Mouse (Mus musculus): ENCODE measurements at regions not wholly inside any gene's neighbourhood (a gene's known extent, or its start where the extent isn't known, plus 50 kb on each side); places are given as distances from the start of the nearest gene placed in this dataset.

DNA sequence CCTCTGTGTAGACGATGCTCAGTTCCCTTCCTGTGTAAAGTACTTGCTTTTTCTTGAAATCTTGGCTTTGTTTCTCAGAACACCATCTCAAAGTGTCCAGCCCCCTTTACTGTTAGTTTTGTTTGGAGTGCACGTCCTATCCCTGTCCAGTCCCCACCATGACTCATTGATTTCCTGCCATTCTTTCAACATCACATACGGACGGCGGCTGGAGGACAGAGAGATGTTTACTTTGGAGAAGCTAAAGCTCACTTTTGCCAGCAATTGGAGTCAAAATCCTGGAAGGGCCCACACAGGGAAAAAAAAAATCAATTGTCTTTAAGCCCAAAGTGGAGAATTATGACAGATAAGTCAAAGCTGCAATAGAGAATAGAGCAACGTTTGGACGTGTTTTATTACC lies 51.8 kb downstream of the Gm5426 start:
- DNase-seq (ENCODE audit: low read depth) = peak; percentile 31
- TF ChIP-seq POLR2A (IDR thresholded peaks at IDR 0.05; ENCODE audit: borderline replicate concordance, extremely low read depth, insufficient read depth, insufficient read length, poor library complexity, severe bottlenecking) (no peak), CTCF (IDR thresholded peaks at IDR 0.05; ENCODE audit: borderline replicate concordance, extremely low read depth, insufficient read depth, insufficient read length) (no peak)

DNA sequence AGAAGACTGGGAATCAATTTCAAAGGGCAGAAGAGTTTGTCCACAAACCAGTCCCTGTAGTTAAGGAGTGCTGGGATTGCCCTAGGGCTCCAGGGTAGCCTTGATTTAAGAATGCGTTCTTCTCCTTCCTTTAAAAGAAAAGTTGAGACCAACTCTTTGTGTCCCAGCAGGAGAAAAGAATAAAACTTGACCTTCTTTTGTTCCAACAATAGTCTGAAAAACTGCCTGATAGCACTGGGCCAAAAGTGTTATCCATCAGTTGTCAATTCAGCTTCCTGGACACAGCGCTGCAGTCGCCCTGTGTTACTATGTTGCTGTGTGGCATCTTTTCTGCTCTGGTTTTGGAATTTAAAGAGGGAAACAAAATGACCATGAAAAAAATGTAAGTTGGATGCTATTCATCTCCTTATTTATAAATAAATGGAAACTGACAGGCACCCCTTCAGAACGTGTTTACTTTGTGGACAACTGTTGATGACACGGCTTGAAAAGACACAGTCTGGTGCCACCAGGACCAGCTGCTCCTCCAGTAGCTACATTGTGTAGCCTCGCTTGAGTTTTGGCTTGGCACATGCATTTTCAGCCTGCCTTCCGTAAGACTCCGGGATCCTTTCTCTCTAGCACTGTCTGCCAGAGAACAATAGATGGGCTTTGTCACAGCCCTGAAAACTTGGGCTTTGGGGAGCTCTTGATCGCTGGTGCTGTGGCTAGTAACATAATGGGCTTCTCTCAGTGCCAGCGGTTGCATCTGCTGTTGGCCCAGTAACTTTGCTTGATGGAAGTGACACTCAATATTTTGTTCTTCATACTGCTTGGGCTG lies 54.0 kb downstream of the Gm5426 start:
- DNase-seq (ENCODE audit: low read depth) = peak; percentile 74
- TF ChIP-seq CTCF (IDR thresholded peaks at IDR 0.05; ENCODE audit: borderline replicate concordance, extremely low read depth, insufficient read depth, insufficient read length) (no peak), POLR2A (IDR thresholded peaks at IDR 0.05; ENCODE audit: borderline replicate concordance, extremely low read depth, insufficient read depth, insufficient read length, poor library complexity, severe bottlenecking) (no peak)

DNA sequence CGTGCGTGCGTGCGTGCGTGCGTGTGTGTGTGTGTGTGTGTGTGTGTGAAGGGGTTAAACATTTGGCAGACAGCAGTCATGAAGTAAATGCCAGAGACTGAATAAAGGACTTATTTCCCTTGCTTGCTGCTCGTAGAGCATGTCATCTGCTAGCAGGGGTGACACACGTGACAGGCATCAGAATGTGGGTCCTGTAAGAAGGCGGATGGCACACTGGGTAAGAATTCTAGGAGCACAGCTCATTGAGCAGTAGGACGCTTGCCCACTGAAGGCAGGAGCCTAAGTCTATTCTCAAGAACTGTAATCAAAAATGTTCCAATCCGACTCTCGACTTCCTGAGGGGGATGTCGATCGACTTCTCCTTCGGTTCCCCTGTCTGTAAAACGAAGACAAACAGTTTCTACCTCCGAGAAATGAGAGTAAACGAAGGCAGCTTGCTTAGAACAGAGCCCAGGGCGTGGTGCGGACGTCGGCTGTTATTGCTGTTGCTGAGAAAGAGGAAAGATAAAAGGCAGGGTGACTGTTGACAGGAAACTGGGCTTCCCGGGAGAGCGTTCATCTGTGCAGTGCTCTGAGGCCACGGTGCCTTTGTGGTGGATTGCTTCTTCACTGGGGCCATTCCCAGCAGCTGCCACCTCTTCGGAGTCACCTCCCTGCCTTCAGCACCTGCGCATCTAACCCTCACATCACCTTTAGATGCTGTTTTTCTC lies 64.7 kb downstream of the Gm5426 start:
- peak; percentile 28 for DNase-seq (ENCODE audit: low read depth)
- no peak for TF ChIP-seq CTCF (IDR thresholded peaks at IDR 0.05; ENCODE audit: borderline replicate concordance, extremely low read depth, insufficient read depth, insufficient read length)
- no peak for TF ChIP-seq POLR2A (IDR thresholded peaks at IDR 0.05; ENCODE audit: borderline replicate concordance, extremely low read depth, insufficient read depth, insufficient read length, poor library complexity, severe bottlenecking)

DNA sequence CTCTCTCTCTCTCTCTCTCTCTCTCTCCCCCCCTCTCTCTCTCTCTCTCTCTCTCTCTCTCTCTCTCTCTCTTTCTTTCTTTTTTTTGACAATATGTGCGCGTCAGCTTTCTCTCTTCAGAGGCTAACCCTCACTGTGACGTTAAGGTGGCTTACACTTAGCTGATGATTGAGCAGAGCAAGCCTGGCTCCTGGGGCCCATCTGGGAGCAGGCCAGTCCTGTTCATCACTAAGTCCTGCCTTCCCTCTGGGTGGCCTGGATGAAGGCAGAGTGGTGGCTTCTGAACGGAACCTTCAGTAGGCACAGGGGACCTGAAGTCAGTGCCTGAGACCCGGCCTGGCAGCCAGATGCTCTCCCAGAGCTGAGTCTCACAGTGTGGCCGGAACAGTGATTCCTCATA lies 65.5 kb downstream of the Gm5426 start:
- no peak for DNase-seq (ENCODE audit: low read depth)
- no peak for TF ChIP-seq POLR2A (IDR thresholded peaks at IDR 0.05; ENCODE audit: borderline replicate concordance, extremely low read depth, insufficient read depth, insufficient read length, poor library complexity, severe bottlenecking)
- no peak for TF ChIP-seq CTCF (IDR thresholded peaks at IDR 0.05; ENCODE audit: borderline replicate concordance, extremely low read depth, insufficient read depth, insufficient read length)

DNA sequence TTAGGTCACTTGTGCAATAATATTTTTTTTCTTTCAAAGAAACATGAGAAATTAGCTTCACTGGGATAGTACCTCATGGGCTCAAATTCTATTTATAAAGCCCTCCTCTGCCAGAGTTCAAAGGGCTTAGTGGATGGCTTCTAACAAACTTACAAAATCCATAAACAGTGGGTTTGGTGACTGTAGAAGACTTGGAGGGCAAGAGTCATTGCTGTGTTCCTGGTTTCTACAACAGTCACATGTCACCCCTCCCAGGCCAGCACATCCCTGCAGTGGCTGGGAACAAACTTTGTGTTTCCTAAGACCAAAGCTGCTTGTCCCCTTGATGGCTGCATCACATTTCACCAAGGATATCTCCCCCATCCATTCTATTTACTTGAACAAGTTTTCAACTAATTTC lies 66.5 kb downstream of the Gm5426 start:
- no peak for TF ChIP-seq CTCF (IDR thresholded peaks at IDR 0.05; ENCODE audit: borderline replicate concordance, extremely low read depth, insufficient read depth, insufficient read length)
- no peak for DNase-seq (ENCODE audit: low read depth)

DNA sequence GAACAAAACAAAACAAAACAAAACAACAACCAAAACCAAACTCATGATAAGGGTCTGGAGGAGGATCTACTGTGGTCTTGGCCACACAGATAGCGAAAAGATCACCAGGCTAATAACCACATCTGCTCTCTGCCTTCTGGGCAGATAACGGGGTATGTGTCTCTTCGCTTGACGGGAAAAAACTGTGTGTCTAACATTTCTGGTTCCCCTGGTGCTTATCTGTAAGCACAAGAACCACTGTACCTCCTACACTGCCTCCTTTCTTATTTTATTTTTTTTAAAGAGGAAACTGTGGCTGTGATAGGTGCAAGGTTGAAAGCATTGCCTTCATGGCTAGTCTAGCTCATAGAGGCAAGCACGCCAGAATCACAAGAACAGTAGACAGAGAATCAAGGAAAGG lies 67.8 kb downstream of the Gm5426 start:
- DNase-seq (ENCODE audit: low read depth) = no peak
- TF ChIP-seq CTCF (IDR thresholded peaks at IDR 0.05; ENCODE audit: borderline replicate concordance, extremely low read depth, insufficient read depth, insufficient read length) = no peak
- TF ChIP-seq POLR2A (IDR thresholded peaks at IDR 0.05; ENCODE audit: borderline replicate concordance, extremely low read depth, insufficient read depth, insufficient read length, poor library complexity, severe bottlenecking) = no peak

DNA sequence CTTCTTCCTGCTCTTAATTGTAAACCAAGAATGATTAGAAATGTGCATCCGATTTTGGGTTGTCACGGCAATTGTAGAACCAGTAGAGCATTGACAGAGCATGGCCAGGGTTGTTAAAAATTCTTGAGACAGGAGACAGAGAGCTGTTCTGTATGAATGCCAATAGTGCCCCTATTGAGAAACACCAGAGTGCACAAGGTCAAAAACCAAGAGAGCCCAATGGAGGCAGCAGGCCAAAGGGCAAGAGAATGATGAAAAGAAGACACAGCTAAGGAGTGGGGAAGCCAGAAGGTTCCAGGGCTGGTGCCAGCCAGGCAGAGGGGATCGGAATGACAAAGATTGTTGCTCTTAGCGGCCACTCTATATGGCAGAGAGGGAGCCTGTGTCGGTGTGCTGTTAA lies 72.8 kb downstream of the Gm5426 start:
- TF ChIP-seq CTCF (IDR thresholded peaks at IDR 0.05; ENCODE audit: borderline replicate concordance, extremely low read depth, insufficient read depth, insufficient read length) (no peak), POLR2A (IDR thresholded peaks at IDR 0.05; ENCODE audit: borderline replicate concordance, extremely low read depth, insufficient read depth, insufficient read length, poor library complexity, severe bottlenecking) (no peak)

DNA sequence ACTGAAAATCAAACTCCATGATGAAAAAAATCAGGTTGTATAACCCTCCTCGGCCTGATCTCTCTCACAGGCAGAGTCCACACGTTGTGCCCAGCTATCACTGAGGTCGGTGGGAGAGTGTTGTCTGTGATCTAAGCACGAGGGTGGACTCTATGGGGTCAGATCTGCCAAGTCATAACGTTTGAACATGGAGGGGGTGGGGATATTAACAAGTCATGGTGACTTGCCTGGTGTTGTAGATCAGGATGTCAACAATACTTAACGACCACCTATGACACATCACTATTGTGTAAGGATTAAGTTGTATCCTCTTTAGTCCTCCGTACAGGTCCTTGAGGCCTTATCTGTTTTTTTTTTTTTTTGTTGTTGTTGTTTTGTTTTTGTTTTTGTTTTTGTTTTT lies 74.8 kb downstream of the Gm5426 start:
- TF ChIP-seq CTCF (IDR thresholded peaks at IDR 0.05; ENCODE audit: borderline replicate concordance, extremely low read depth, insufficient read depth, insufficient read length) (no peak), POLR2A (IDR thresholded peaks at IDR 0.05; ENCODE audit: borderline replicate concordance, extremely low read depth, insufficient read depth, insufficient read length, poor library complexity, severe bottlenecking) (no peak)
- DNase-seq (ENCODE audit: low read depth) = no peak

More for the DNA sequence above, 72.8 kb downstream of the Gm5426 start:
- DNase-seq (ENCODE audit: low read depth) = no peak

DNA sequence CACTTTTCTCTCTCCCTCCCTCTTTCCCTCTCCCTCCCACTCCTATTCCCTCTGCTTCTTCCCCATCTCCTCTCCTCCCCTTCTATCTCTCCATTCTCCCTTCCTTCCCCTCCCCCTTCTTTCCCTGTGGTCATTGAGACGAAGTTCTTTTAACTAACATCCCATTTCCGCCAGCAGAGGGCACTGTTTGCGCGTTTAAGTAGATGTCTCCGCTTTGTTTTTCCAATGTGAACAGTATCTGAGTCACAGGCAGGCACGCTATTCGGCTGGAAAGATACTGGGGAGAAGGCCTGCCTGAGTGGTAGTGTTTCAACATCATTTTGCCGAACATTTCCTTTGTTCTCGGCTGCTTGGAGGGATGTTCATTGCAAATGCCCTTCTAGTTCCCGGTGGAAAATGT lies 77.5 kb downstream of the Gm5426 start:
- TF ChIP-seq POLR2A (IDR thresholded peaks at IDR 0.05; ENCODE audit: borderline replicate concordance, extremely low read depth, insufficient read depth, insufficient read length, poor library complexity, severe bottlenecking) (no peak), CTCF (IDR thresholded peaks at IDR 0.05; ENCODE audit: borderline replicate concordance, extremely low read depth, insufficient read depth, insufficient read length) (peak; percentile 80; the same call in 1 of the 2 replicates)
- DNase-seq (ENCODE audit: low read depth) = peak; percentile 98

DNA sequence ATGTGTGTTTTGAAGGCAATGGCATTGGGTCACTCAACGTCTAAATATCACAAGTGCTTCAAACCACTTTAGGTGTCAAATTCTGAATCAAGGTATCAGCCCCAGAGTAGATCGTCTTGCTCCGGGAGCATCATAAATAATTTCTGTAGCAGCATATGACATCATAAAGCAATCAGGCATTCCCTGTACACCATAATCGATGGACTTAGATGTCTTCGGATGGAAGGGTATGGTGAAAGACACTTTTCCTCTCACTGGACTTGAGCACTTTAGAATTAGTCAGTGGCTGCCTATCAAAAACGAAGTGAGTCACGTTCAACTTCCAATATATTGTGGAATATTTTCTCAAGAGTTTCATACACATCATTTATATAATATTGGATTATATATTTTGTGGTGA lies 77.9 kb downstream of the Gm5426 start:
- TF ChIP-seq POLR2A (IDR thresholded peaks at IDR 0.05; ENCODE audit: borderline replicate concordance, extremely low read depth, insufficient read depth, insufficient read length, poor library complexity, severe bottlenecking) (no peak), CTCF (IDR thresholded peaks at IDR 0.05; ENCODE audit: borderline replicate concordance, extremely low read depth, insufficient read depth, insufficient read length) (no peak)
- no peak for DNase-seq (ENCODE audit: low read depth)

DNA sequence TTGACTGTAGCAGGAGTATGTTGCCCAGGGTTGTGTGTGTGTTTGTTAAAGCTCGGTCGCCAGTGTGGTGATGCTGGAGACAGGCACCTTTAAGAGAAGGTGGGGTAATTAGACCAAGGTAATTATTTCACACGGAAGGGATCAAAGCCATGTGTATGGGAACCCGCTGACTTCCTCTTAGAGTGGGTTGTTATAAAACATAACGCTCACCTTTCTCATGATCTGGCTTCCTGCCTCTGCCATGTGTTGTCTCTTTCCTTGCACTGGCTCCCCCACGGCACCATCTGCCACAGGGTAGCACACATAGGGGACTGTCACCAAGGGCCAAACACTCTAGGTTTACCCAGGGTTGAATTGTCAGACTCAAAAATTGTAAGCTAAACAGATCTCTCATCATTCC lies 78.5 kb downstream of the Gm5426 start:
- no peak for TF ChIP-seq POLR2A (IDR thresholded peaks at IDR 0.05; ENCODE audit: borderline replicate concordance, extremely low read depth, insufficient read depth, insufficient read length, poor library complexity, severe bottlenecking)
- no peak for TF ChIP-seq CTCF (IDR thresholded peaks at IDR 0.05; ENCODE audit: borderline replicate concordance, extremely low read depth, insufficient read depth, insufficient read length)
- DNase-seq (ENCODE audit: low read depth) = no peak

DNA sequence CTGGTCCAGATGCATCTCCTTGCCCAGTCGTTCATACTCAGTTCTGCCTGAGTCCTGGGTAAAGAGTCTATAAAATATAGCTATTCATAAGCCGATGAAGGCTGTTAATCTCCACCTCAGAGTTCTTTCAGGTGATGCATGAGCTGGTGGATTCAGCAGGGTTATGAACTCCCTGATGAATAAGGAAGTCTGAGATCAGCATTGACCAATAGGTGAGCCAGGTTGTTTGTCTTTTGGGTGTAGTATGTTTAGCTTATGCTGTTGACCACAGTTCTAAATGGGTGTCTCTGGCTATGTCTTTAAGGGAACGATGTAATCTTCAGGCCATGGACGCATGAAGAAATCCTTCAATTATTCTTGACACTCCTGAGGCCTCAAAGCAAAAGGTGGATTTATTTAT lies 84.3 kb downstream of the Gm5426 start:
- no peak for DNase-seq (ENCODE audit: low read depth)
- TF ChIP-seq CTCF (IDR thresholded peaks at IDR 0.05; ENCODE audit: borderline replicate concordance, extremely low read depth, insufficient read depth, insufficient read length) (no peak), POLR2A (IDR thresholded peaks at IDR 0.05; ENCODE audit: borderline replicate concordance, extremely low read depth, insufficient read depth, insufficient read length, poor library complexity, severe bottlenecking) (no peak)
